10 mouse cellular contexts compared by ENCODE assay signal in genomic region chr1:165629975-165630374, GRCm38 (mm10). TPM values are rescaled to one million over a fixed set of nuclear protein-coding genes. Genes with fewer than 3 reads are reported as not detected.
DNase-seq lines count a peak whose midpoint lies in the region; ATAC-seq and TF ChIP-seq lines count a peak whose summit lies in the region.
"Had no signal": no experiment of that assay in that cellular context is flagged by ENCODE, and none has a peak within 500 bp of the region (broad histone marks: within the 10 kb centered on the region; RNA-seq: fewer than 3 reads in every experiment).

No protein-coding gene starts in this region.

- TF ChIP-seq CTCF in lung, embryonic 14.5 days (IDR thresholded peaks at IDR 0.05; ENCODE audit: low read depth): no peak

- WGBS in forebrain, embryonic 10.5 days: 35% methylated on average over 8 of the region's 8 CpGs
- WGBS in forebrain, embryonic 15.5 days: 36% methylated on average over 8 of the region's 8 CpGs
- WGBS in lung, embryonic 14.5 days: 31% methylated on average over 8 of the region's 8 CpGs
- WGBS in embryonic facial prominence, embryonic 12.5 days: 31% methylated on average over 8 of the region's 8 CpGs
- 35% methylated on average over 8 of the region's 8 CpGs for whole genome bisulfite sequencing in neural tube, embryonic 15.5 days

- peaks cover 21% of the 10 kb centered on the region for H3K36me3 ChIP-seq in forebrain, embryonic 10.5 days (replicated peaks)
- no peaks in the 10 kb centered on the region for H3K36me3 ChIP-seq in forebrain, embryonic 15.5 days
- no peaks in the 10 kb centered on the region for H3K36me3 ChIP-seq in lung, embryonic 14.5 days (ENCODE audit: insufficient read depth)
- 0 out of 2 replicates have a peak, but pooled peaks cover 4% of the 10 kb centered on the region for H3K36me3 ChIP-seq in embryonic facial prominence, embryonic 12.5 days
- no peaks in the 10 kb centered on the region for H3K36me3 ChIP-seq in neural tube, embryonic 15.5 days

- no peak overlapping the region for H3K4me2 ChIP-seq in forebrain, embryonic 15.5 days (replicated peaks)
- peak overlapping the region; percentile 40 for H3K4me2 ChIP-seq in lung, embryonic 14.5 days
- 0 out of 2 replicates have a peak overlapping the region, but pooled peaks have one; percentile 7 for H3K4me2 ChIP-seq in embryonic facial prominence, embryonic 12.5 days (replicated peaks)
- 0 out of 2 replicates have a peak overlapping the region, but pooled peaks have one; percentile 6 for H3K4me2 ChIP-seq in neural tube, embryonic 15.5 days

- H3K9ac ChIP-seq in forebrain, embryonic 15.5 days (replicated peaks): no peak overlapping the region
- H3K9ac ChIP-seq in lung, embryonic 14.5 days: no peak overlapping the region
- no peak overlapping the region for H3K9ac ChIP-seq in embryonic facial prominence, embryonic 12.5 days
- H3K9ac ChIP-seq in neural tube, embryonic 15.5 days (replicated peaks): no peak overlapping the region

- no peak overlapping the region for H3K4me3 ChIP-seq in forebrain, embryonic 10.5 days
- no peak overlapping the region for H3K4me3 ChIP-seq in forebrain, embryonic 15.5 days
- no peak overlapping the region for H3K4me3 ChIP-seq in lung, embryonic 14.5 days (ENCODE audit: low read depth, low read length)
- H3K4me3 ChIP-seq in embryonic facial prominence, embryonic 12.5 days: no peak overlapping the region
- no peak overlapping the region for H3K4me3 ChIP-seq in neural tube, embryonic 15.5 days (replicated peaks)

- no peak for ATAC-seq in forebrain, embryonic 15.5 days (replicated peaks)
- ATAC-seq in lung, embryonic 14.5 days (ENCODE audit: insufficient read depth): no peak
- no peak for ATAC-seq in embryonic facial prominence, embryonic 12.5 days (ENCODE audit: insufficient number of reproducible peaks, insufficient read depth, low FRiP score, low TSS enrichment)
- no peak for ATAC-seq in neural tube, embryonic 15.5 days (ENCODE audit: low FRiP score)
- ATAC-seq in megakaryocyte, adult 5-6 weeks (ENCODE audit: poor library complexity, severe bottlenecking): no peak
- ATAC-seq in megakaryocyte progenitor cell, adult 5-6 weeks (replicated peaks; ENCODE audit: poor library complexity): no peak

- no peaks in the 10 kb centered on the region for H3K9me3 ChIP-seq in forebrain, embryonic 10.5 days
- no peaks in the 10 kb centered on the region for H3K9me3 ChIP-seq in forebrain, embryonic 15.5 days
- H3K9me3 ChIP-seq in lung, embryonic 14.5 days (ENCODE audit: low read depth, low read length): no peaks in the 10 kb centered on the region
- no peaks in the 10 kb centered on the region for H3K9me3 ChIP-seq in embryonic facial prominence, embryonic 12.5 days
- no peaks in the 10 kb centered on the region for H3K9me3 ChIP-seq in neural tube, embryonic 15.5 days (replicated peaks)

- peaks cover 52% of the 10 kb centered on the region for H3K4me1 ChIP-seq in forebrain, embryonic 10.5 days
- H3K4me1 ChIP-seq in forebrain, embryonic 15.5 days: peaks cover 24% of the 10 kb centered on the region
- H3K4me1 ChIP-seq in lung, embryonic 14.5 days (ENCODE audit: insufficient read depth): peaks cover 20% of the 10 kb centered on the region
- peaks cover 25% of the 10 kb centered on the region for H3K4me1 ChIP-seq in embryonic facial prominence, embryonic 12.5 days
- H3K4me1 ChIP-seq in neural tube, embryonic 15.5 days: peaks cover 53% of the 10 kb centered on the region

- peak overlapping the region; percentile 48 for H3K27ac ChIP-seq in forebrain, embryonic 10.5 days
- H3K27ac ChIP-seq in forebrain, embryonic 15.5 days (replicated peaks): no peak overlapping the region
- H3K27ac ChIP-seq in lung, embryonic 14.5 days (ENCODE audit: low read depth): peak overlapping the region; percentile 76
- peak overlapping the region; percentile 18; the same call in 1 of the 2 replicates for H3K27ac ChIP-seq in embryonic facial prominence, embryonic 12.5 days
- H3K27ac ChIP-seq in neural tube, embryonic 15.5 days (replicated peaks): 0 out of 2 replicates have a peak overlapping the region, but pooled peaks have one; percentile 23

- no peaks in the 10 kb centered on the region for H3K27me3 ChIP-seq in forebrain, embryonic 10.5 days (ENCODE audit: poor library complexity, severe bottlenecking)
- no peaks in the 10 kb centered on the region for H3K27me3 ChIP-seq in forebrain, embryonic 15.5 days
- H3K27me3 ChIP-seq in lung, embryonic 14.5 days (ENCODE audit: insufficient read depth, low read length): no peaks in the 10 kb centered on the region
- H3K27me3 ChIP-seq in embryonic facial prominence, embryonic 12.5 days: no peaks in the 10 kb centered on the region
- H3K27me3 ChIP-seq in neural tube, embryonic 15.5 days (replicated peaks): no peaks in the 10 kb centered on the region

- DNase-seq in forebrain, embryonic 10.5 days (ENCODE audit: extremely low spot score, low spot score): no peak
- DNase-seq in lung, embryonic 14.5 days: no peak
- DNase-seq in lung, postnatal 25 days (ENCODE audit: low spot score): no peak
- DNase-seq: kidney, postnatal 4 days; lung, postnatal 10 days had no signal

RNA-seq across cellular contexts. Expression of gene Mpzl1, which starts 4.4 kb away (rescaled TPM):
- polyA plus RNA-seq in forebrain, embryonic 10.5 days (2016; fragmentation: Nextera tagmentation; extraction: Ambion mirVana): 119 and 122 TPM in 2 replicates
- polyA plus RNA-seq in forebrain, embryonic 15.5 days (2015; fragmentation: Nextera tagmentation; extraction: Ambion mirVana): 144 and 146 TPM in 2 replicates
- 208 and 220 TPM in 2 replicates for polyA plus RNA-seq in lung, embryonic 14.5 days (2014; fragmentation: Nextera tagmentation; extraction: Ambion mirVana)
- 164 and 169 TPM in 2 replicates for polyA plus RNA-seq in embryonic facial prominence, embryonic 12.5 days (2016; fragmentation: Nextera tagmentation; extraction: Ambion mirVana)
- polyA plus RNA-seq in neural tube, embryonic 15.5 days (2015; fragmentation: Nextera tagmentation; extraction: Ambion mirVana): 159 and 163 TPM in 2 replicates
- 1.3 and 2.1 TPM in 2 replicates for total RNA-seq in megakaryocyte, adult 5-6 weeks (2015)
- total RNA-seq in megakaryocyte, adult 5-6 weeks (2017): 0.22 and 3.1 TPM in 2 replicates
- total RNA-seq in megakaryocyte progenitor cell, adult 5-6 weeks (2015): 2.3 and 4.1 TPM in 2 replicates
- 0.33 and 0.84 TPM in 2 replicates for total RNA-seq in megakaryocyte progenitor cell, adult 5-6 weeks (2017)
